Mouse (Mus musculus): ENCODE results near the gene Arglu1.

GRCm38 (mm10) chr8:8656578-8657441 lies 33.5 kb downstream of the Arglu1 start:
- TF ChIP-seq POLR2A (IDR thresholded peaks at IDR 0.05; ENCODE audit: low read depth, low read length) (no peak), CTCF (IDR thresholded peaks at IDR 0.05; ENCODE audit: extremely low read depth, insufficient read depth, insufficient read length, insufficient replicate concordance) (no peak)
